Mouse (Mus musculus): ENCODE measurements around the gene Asb17. TPM values are rescaled to one million over a fixed set of nuclear protein-coding genes. Genes with fewer than 3 reads are reported as not detected.
"Not testable (repeated sequence)": the region's sequence is repeated elsewhere in the genome, so short reads cannot be mapped to it uniquely, and the experiment has no call there.

Gene Asb17
- total and polyA plus RNA-seq, 2 experiments from 2014 or later = not detected

- no peak for TF ChIP-seq CTCF (IDR thresholded peaks at IDR 0.05; ENCODE audit: low read depth)
- Histone ChIP-seq H3K4me2 (ENCODE audit: low read depth, low read length) (no peak overlapping the region), H3K9me3 (ENCODE audit: low read length) (no peaks in the 10 kb centered on the region), H3K27me3 (ENCODE audit: insufficient read depth, low read length) (no peaks in the 10 kb centered on the region), H3K9ac (replicated peaks; ENCODE audit: low read length) (no peak overlapping the region), H3K27ac (no peak overlapping the region), H3K36me3 (ENCODE audit: insufficient read depth, low read length) (no peaks in the 10 kb centered on the region), H3K4me3 (ENCODE audit: low read length) (no peak overlapping the region), H3K4me1 (ENCODE audit: insufficient read depth, low read length) (no peaks in the 10 kb centered on the region)
- 84% methylated on average over 8 of the region's 8 CpGs for WGBS
- no peak for ATAC-seq
- DNase-seq (ENCODE audit: low spot score) = no peak
These were observed 8.3 kb downstream of the Asb17 start for GRCm38 (mm10) chr3:153852266-153852665.

GRCm38 (mm10) chr3:153858350-153859001 lies 14.5 kb downstream of the Asb17 start:
- H3K4me3 ChIP-seq (ENCODE audit: low read length) = no peak overlapping the region
- no peaks in the 10 kb centered on the region for H3K9me3 ChIP-seq (ENCODE audit: low read length)
- H3K27me3 ChIP-seq (ENCODE audit: insufficient read depth, low read length) = no peaks in the 10 kb centered on the region
- DNase-seq (ENCODE audit: low spot score) (no peak), ATAC-seq (no peak)
- WGBS = 81% methylated on average over 10 of the region's 10 CpGs
- no peaks in the 10 kb centered on the region for H3K4me1 ChIP-seq (ENCODE audit: insufficient read depth, low read length)
- TF ChIP-seq CTCF (IDR thresholded peaks at IDR 0.05; ENCODE audit: low read depth) = no peak
- no peak overlapping the region for H3K27ac ChIP-seq
- no peak overlapping the region for H3K9ac ChIP-seq (replicated peaks; ENCODE audit: low read length)
- no peaks in the 10 kb centered on the region for H3K36me3 ChIP-seq (ENCODE audit: insufficient read depth, low read length)
- no peak overlapping the region for H3K4me2 ChIP-seq (ENCODE audit: low read depth, low read length)

- not testable (repeated sequence) for H3K9me3 ChIP-seq (ENCODE audit: low read length); H3K4me1 ChIP-seq (ENCODE audit: insufficient read depth, low read length); H3K27me3 ChIP-seq (ENCODE audit: insufficient read depth, low read length); H3K4me3 ChIP-seq (ENCODE audit: low read length); H3K4me2 ChIP-seq (ENCODE audit: low read depth, low read length); H3K27ac ChIP-seq; ATAC-seq; DNase-seq (ENCODE audit: low spot score); H3K36me3 ChIP-seq (ENCODE audit: insufficient read depth, low read length); H3K9ac ChIP-seq (replicated peaks; ENCODE audit: low read length)
- WGBS = 93% methylated on average over 8 of the region's 8 CpGs
These were observed 16.4 kb downstream of the Asb17 start for GRCm38 (mm10) chr3:153860392-153860791.

- DNase-seq (ENCODE audit: low spot score) (no peak), ATAC-seq (no peak)
- TF ChIP-seq CTCF (IDR thresholded peaks at IDR 0.05; ENCODE audit: low read depth) = no peak
- Histone ChIP-seq H3K36me3 (ENCODE audit: insufficient read depth, low read length) (no peaks in the 10 kb centered on the region), H3K9me3 (ENCODE audit: low read length) (no peaks in the 10 kb centered on the region), H3K27me3 (ENCODE audit: insufficient read depth, low read length) (no peaks in the 10 kb centered on the region), H3K4me3 (ENCODE audit: low read length) (no peak overlapping the region), H3K4me2 (ENCODE audit: low read depth, low read length) (no peak overlapping the region), H3K4me1 (ENCODE audit: insufficient read depth, low read length) (no peaks in the 10 kb centered on the region), H3K9ac (replicated peaks; ENCODE audit: low read length) (no peak overlapping the region), H3K27ac (no peak overlapping the region)
- whole genome bisulfite sequencing = 79% methylated on average over 2 of the region's 2 CpGs
These were observed 19.8 kb downstream of the Asb17 start for GRCm38 (mm10) chr3:153863816-153864215.

- Histone ChIP-seq H3K27ac (no peak overlapping the region), H3K4me1 (ENCODE audit: insufficient read depth, low read length) (no peaks in the 10 kb centered on the region), H3K36me3 (ENCODE audit: insufficient read depth, low read length) (no peaks in the 10 kb centered on the region), H3K4me2 (ENCODE audit: low read depth, low read length) (no peak overlapping the region), H3K4me3 (ENCODE audit: low read length) (no peak overlapping the region), H3K27me3 (ENCODE audit: insufficient read depth, low read length) (no peaks in the 10 kb centered on the region), H3K9me3 (ENCODE audit: low read length) (no peaks in the 10 kb centered on the region), H3K9ac (replicated peaks; ENCODE audit: low read length) (no peak overlapping the region)
- no peak for TF ChIP-seq CTCF (IDR thresholded peaks at IDR 0.05; ENCODE audit: low read depth)
- ATAC-seq = no peak
- WGBS = 94% methylated on average over 4 of the region's 4 CpGs
- no peak for DNase-seq (ENCODE audit: low spot score)
These were observed 20.8 kb downstream of the Asb17 start for GRCm38 (mm10) chr3:153864636-153865429.

- H3K36me3 ChIP-seq (ENCODE audit: insufficient read depth, low read length) = no peaks in the 10 kb centered on the region
- H3K4me2 ChIP-seq (ENCODE audit: low read depth, low read length) = no peak overlapping the region
- 58% methylated on average over 14 of the region's 14 CpGs for WGBS
- H3K4me1 ChIP-seq (ENCODE audit: insufficient read depth, low read length) = no peaks in the 10 kb centered on the region
- H3K27me3 ChIP-seq (ENCODE audit: insufficient read depth, low read length) = no peaks in the 10 kb centered on the region
- no peak overlapping the region for H3K27ac ChIP-seq
- TF ChIP-seq CTCF (IDR thresholded peaks at IDR 0.05; ENCODE audit: low read depth) = peak; percentile 71
- no peaks in the 10 kb centered on the region for H3K9me3 ChIP-seq (ENCODE audit: low read length)
- H3K4me3 ChIP-seq (ENCODE audit: low read length) = no peak overlapping the region
- ATAC-seq (peak; percentile 78), DNase-seq (ENCODE audit: low spot score) (peak; percentile 75)
- no peak overlapping the region for H3K9ac ChIP-seq (replicated peaks; ENCODE audit: low read length)
These were observed 23.4 kb downstream of the Asb17 start for GRCm38 (mm10) chr3:153867149-153868136.

Data from hindbrain, postnatal 0 days (tissue).